Mouse (Mus musculus): Measurements from ENCODE around the gene Fam205a1. TPM values are rescaled to one million over a fixed set of nuclear protein-coding genes. Genes with fewer than 3 reads are reported as not detected.
"Not testable (repeated sequence)": the region's sequence is repeated elsewhere in the genome, so short reads cannot be mapped to it uniquely, and the experiment has no call there.

Fam205a1 gene
- 0.15 TPM in 2 replicates for polyA plus RNA-seq (2015; fragmentation: Nextera tagmentation; extraction: Ambion mirVana)

GRCm38 (mm10) chr4:42853788-42854187 lies at the start of gene Fam205a1:
Gene Fam205a1 (minus strand): TSS chr4:42853888.
- H3K27ac ChIP-seq (replicated peaks); H3K9me3 ChIP-seq (replicated peaks); H3K4me1 ChIP-seq (replicated peaks); ATAC-seq (ENCODE audit: insufficient read depth); H3K27me3 ChIP-seq; H3K36me3 ChIP-seq (replicated peaks); H3K4me2 ChIP-seq; H3K9ac ChIP-seq; H3K4me3 ChIP-seq (replicated peaks): not testable (repeated sequence)
- WGBS (ENCODE audit: insufficient replicate concordance) = 94% methylated on average over 1 of the region's 1 CpGs

- H3K4me1 ChIP-seq (replicated peaks) = peaks cover 14% of the 10 kb centered on the region
- peaks cover 50% of the 10 kb centered on the region for H3K27me3 ChIP-seq
- no peaks in the 10 kb centered on the region for H3K9me3 ChIP-seq (replicated peaks)
- no peak overlapping the region for H3K27ac ChIP-seq (replicated peaks)
- H3K9ac ChIP-seq = no peak overlapping the region
- 72% methylated on average over 5 of the region's 5 CpGs for WGBS (ENCODE audit: insufficient replicate concordance)
- no peaks in the 10 kb centered on the region for H3K36me3 ChIP-seq (replicated peaks)
- H3K4me3 ChIP-seq (replicated peaks) = no peak overlapping the region
- H3K4me2 ChIP-seq = no peak overlapping the region
- no peak for ATAC-seq (ENCODE audit: insufficient read depth)
These were observed 49.0 kb upstream of the Fam205a1 start for GRCm38 (mm10) chr4:42902730-42903129.

GRCm38 (mm10) chr4:42902174-42902573 lies 48.5 kb upstream of the Fam205a1 start:
- Histone ChIP-seq H3K4me1 (replicated peaks) (peaks cover 14% of the 10 kb centered on the region), H3K36me3 (replicated peaks) (no peaks in the 10 kb centered on the region), H3K27me3 (peaks cover 51% of the 10 kb centered on the region), H3K27ac (replicated peaks) (no peak overlapping the region), H3K4me2 (no peak overlapping the region), H3K4me3 (replicated peaks) (no peak overlapping the region), H3K9ac (no peak overlapping the region), H3K9me3 (replicated peaks) (no peaks in the 10 kb centered on the region)
- no peak for ATAC-seq (ENCODE audit: insufficient read depth)
- 31% methylated on average over 9 of the region's 9 CpGs for WGBS (ENCODE audit: insufficient replicate concordance)

GRCm38 (mm10) chr4:42900878-42901277 lies 47.2 kb upstream of the Fam205a1 start:
- Histone ChIP-seq H3K9me3 (replicated peaks) (no peaks in the 10 kb centered on the region), H3K4me2 (no peak overlapping the region), H3K27ac (replicated peaks) (no peak overlapping the region), H3K4me3 (replicated peaks) (no peak overlapping the region), H3K27me3 (peaks cover 49% of the 10 kb centered on the region), H3K36me3 (replicated peaks) (no peaks in the 10 kb centered on the region), H3K4me1 (replicated peaks) (peaks cover 14% of the 10 kb centered on the region), H3K9ac (no peak overlapping the region)
- 54% methylated on average over 5 of the region's 5 CpGs for whole genome bisulfite sequencing (ENCODE audit: insufficient replicate concordance)
- ATAC-seq (ENCODE audit: insufficient read depth) = no peak

- Histone ChIP-seq H3K36me3 (replicated peaks) (no peaks in the 10 kb centered on the region), H3K4me2 (no peak overlapping the region), H3K9me3 (replicated peaks) (no peaks in the 10 kb centered on the region), H3K4me3 (replicated peaks) (no peak overlapping the region), H3K9ac (no peak overlapping the region), H3K27ac (replicated peaks) (no peak overlapping the region), H3K4me1 (replicated peaks) (peaks cover 14% of the 10 kb centered on the region), H3K27me3 (peaks cover 41% of the 10 kb centered on the region)
- 32% methylated on average over 3 of the region's 3 CpGs for WGBS (ENCODE audit: insufficient replicate concordance)
- no peak for ATAC-seq (ENCODE audit: insufficient read depth)
These were observed 45.2 kb upstream of the Fam205a1 start for GRCm38 (mm10) chr4:42898914-42899313.

GRCm38 (mm10) chr4:42895118-42895517 lies 41.4 kb upstream of the Fam205a1 start:
- Histone ChIP-seq H3K36me3 (replicated peaks) (no peaks in the 10 kb centered on the region), H3K4me2 (no peak overlapping the region), H3K4me1 (replicated peaks) (0 out of 2 replicates have a peak, but pooled peaks cover under 1% of the 10 kb centered on the region), H3K4me3 (replicated peaks) (no peak overlapping the region), H3K9me3 (replicated peaks) (no peaks in the 10 kb centered on the region), H3K27ac (replicated peaks) (no peak overlapping the region), H3K9ac (no peak overlapping the region), H3K27me3 (peaks cover 21% of the 10 kb centered on the region)
- 73% methylated on average over 7 of the region's 7 CpGs for WGBS (ENCODE audit: insufficient replicate concordance)
- ATAC-seq (ENCODE audit: insufficient read depth) = no peak

- Histone ChIP-seq H3K4me3 (replicated peaks) (no peak overlapping the region), H3K27ac (replicated peaks) (no peak overlapping the region), H3K4me1 (replicated peaks) (0 out of 2 replicates have a peak, but pooled peaks cover 4% of the 10 kb centered on the region), H3K36me3 (replicated peaks) (no peaks in the 10 kb centered on the region), H3K4me2 (no peak overlapping the region), H3K9ac (no peak overlapping the region), H3K27me3 (peaks cover 9% of the 10 kb centered on the region), H3K9me3 (replicated peaks) (no peaks in the 10 kb centered on the region)
- no peak for ATAC-seq (ENCODE audit: insufficient read depth)
- WGBS (ENCODE audit: insufficient replicate concordance) = 62% methylated on average over 7 of the region's 7 CpGs
These were observed 37.5 kb upstream of the Fam205a1 start for GRCm38 (mm10) chr4:42891176-42891575.

GRCm38 (mm10) chr4:42888806-42889205 lies 35.1 kb upstream of the Fam205a1 start:
- H3K4me1 ChIP-seq (replicated peaks) = 0 out of 2 replicates have a peak, but pooled peaks cover 5% of the 10 kb centered on the region
- no peak overlapping the region for H3K4me3 ChIP-seq (replicated peaks)
- no peaks in the 10 kb centered on the region for H3K36me3 ChIP-seq (replicated peaks)
- H3K4me2 ChIP-seq = no peak overlapping the region
- no peak for ATAC-seq (ENCODE audit: insufficient read depth)
- no peak overlapping the region for H3K27ac ChIP-seq (replicated peaks)
- H3K9ac ChIP-seq = no peak overlapping the region
- H3K27me3 ChIP-seq = peaks cover 12% of the 10 kb centered on the region
- WGBS (ENCODE audit: insufficient replicate concordance) = 83% methylated on average over 6 of the region's 6 CpGs
- H3K9me3 ChIP-seq (replicated peaks) = no peaks in the 10 kb centered on the region

GRCm38 (mm10) chr4:42886926-42887325 lies 33.2 kb upstream of the Fam205a1 start:
- H3K27me3 ChIP-seq = peaks cover 12% of the 10 kb centered on the region
- WGBS (ENCODE audit: insufficient replicate concordance) = 70% methylated on average over 6 of the region's 6 CpGs
- ATAC-seq (ENCODE audit: insufficient read depth) = no peak

GRCm38 (mm10) chr4:42880677-42880948 lies 26.9 kb upstream of the Fam205a1 start:
- peak overlapping the region; percentile 53 for H3K9ac ChIP-seq
- peak; percentile 81 for ATAC-seq (ENCODE audit: insufficient read depth)
- peak overlapping the region; percentile 61 for H3K4me3 ChIP-seq (replicated peaks)
- H3K4me2 ChIP-seq = peak overlapping the region; percentile 61
- WGBS (ENCODE audit: insufficient replicate concordance) = 12% methylated on average over 1 of the region's 1 CpGs
- H3K36me3 ChIP-seq (replicated peaks) = no peaks in the 10 kb centered on the region
- no peaks in the 10 kb centered on the region for H3K9me3 ChIP-seq (replicated peaks)
- peak overlapping the region; percentile 91 for H3K27ac ChIP-seq (replicated peaks)
- no peaks in the 10 kb centered on the region; the same call in 1 of the 2 replicates for H3K27me3 ChIP-seq
- peaks cover 57% of the 10 kb centered on the region for H3K4me1 ChIP-seq (replicated peaks)

More at GRCm38 (mm10) chr4:42886926-42887325, 33.2 kb upstream of the Fam205a1 start:
- H3K4me3 ChIP-seq (replicated peaks) = no peak overlapping the region
- H3K36me3 ChIP-seq (replicated peaks) = no peaks in the 10 kb centered on the region
- peaks cover 17% of the 10 kb centered on the region for H3K4me1 ChIP-seq (replicated peaks)
- no peak overlapping the region for H3K9ac ChIP-seq
- H3K4me2 ChIP-seq = no peak overlapping the region
- H3K9me3 ChIP-seq (replicated peaks) = no peaks in the 10 kb centered on the region
- no peak overlapping the region for H3K27ac ChIP-seq (replicated peaks)

GRCm38 (mm10) chr4:42879829-42880676 lies 26.4 kb upstream of the Fam205a1 start:
- H3K4me1 ChIP-seq (replicated peaks) = peaks cover 57% of the 10 kb centered on the region
- H3K4me3 ChIP-seq (replicated peaks) = peak overlapping the region; percentile 61
- no peaks in the 10 kb centered on the region; the same call in 1 of the 2 replicates for H3K27me3 ChIP-seq
- WGBS (ENCODE audit: insufficient replicate concordance) = 24% methylated on average over 16 of the region's 16 CpGs
- peak overlapping the region; percentile 91 for H3K27ac ChIP-seq (replicated peaks)
- peak; percentile 97 for ATAC-seq (ENCODE audit: insufficient read depth)
- peak overlapping the region; percentile 53 for H3K9ac ChIP-seq
- no peaks in the 10 kb centered on the region for H3K9me3 ChIP-seq (replicated peaks)
- no peaks in the 10 kb centered on the region for H3K36me3 ChIP-seq (replicated peaks)
- peak overlapping the region; percentile 61 for H3K4me2 ChIP-seq

Data from liver, embryonic 15.5 days (tissue).